Mouse (Mus musculus): ENCODE measurements at regions not wholly inside any gene's neighbourhood (a gene's known extent, or its start where the extent isn't known, plus 50 kb on each side); places are given as distances from the start of the nearest gene placed in this dataset.
"Not testable (repeated sequence)": the region's sequence is repeated elsewhere in the genome, so short reads cannot be mapped to it uniquely, and the experiment has no call there.

DNA sequence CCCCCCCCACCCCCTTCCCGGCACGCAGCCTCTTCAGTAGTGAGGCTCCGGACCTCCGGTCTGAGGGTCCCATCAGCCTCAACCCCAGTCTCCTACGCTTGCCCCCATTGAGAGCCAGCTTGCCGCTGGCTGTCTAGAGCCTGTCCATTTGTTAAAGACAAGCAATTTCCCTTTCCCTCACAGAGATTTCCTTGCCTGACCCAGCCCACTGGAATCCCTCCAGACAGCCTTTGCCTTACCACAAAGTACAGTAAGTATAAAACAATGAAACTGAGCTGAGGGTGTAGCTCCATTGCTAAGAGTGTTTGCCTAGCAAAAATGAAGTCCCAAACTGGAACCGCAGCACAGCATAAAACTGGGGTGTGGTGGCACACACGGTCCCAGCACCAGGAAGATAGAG, 252.4 kb upstream of the Jarid2 start:
- peak; percentile 70 for DNase-seq

DNA sequence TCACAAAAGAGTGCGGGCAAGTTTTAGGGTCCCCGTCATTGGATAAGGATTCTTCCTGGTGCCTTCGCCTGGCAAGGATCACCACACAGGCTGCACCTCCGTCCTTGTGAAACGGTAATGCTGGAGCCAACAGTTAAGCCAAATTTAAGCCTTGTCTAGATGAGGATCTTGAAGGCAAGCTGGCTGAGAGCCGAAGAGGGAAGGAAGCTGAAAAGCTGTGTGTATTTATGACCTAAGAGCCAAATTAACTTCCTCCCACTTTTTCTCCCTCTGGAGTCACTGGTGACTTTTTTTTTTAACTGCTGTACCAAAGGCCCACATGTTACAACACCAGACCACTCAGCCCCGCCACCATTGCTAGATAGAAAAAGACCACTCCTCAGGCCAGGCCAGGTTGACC, 249.1 kb upstream of the Jarid2 start:
- DNase-seq = peak; percentile 41

DNA sequence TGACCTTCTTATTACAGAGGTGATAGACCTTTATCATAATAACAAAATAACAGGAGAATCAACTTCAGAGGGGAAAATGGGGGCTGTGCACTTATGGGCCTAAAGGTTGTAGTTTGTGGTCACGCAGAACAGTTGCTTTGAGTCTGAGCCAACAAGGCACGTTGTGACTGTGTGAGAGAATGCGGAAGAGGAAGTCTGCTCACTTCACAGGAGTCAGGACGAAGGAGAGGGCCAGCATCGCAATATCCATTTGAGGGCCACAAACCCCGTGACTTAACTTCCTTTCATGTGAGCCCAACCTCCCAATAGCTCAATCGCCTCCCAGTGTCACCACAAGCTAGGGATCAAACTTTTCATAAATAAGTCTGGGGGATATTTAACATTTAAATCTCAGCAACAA, 246.6 kb upstream of the Jarid2 start:
- no peak for DNase-seq

DNA sequence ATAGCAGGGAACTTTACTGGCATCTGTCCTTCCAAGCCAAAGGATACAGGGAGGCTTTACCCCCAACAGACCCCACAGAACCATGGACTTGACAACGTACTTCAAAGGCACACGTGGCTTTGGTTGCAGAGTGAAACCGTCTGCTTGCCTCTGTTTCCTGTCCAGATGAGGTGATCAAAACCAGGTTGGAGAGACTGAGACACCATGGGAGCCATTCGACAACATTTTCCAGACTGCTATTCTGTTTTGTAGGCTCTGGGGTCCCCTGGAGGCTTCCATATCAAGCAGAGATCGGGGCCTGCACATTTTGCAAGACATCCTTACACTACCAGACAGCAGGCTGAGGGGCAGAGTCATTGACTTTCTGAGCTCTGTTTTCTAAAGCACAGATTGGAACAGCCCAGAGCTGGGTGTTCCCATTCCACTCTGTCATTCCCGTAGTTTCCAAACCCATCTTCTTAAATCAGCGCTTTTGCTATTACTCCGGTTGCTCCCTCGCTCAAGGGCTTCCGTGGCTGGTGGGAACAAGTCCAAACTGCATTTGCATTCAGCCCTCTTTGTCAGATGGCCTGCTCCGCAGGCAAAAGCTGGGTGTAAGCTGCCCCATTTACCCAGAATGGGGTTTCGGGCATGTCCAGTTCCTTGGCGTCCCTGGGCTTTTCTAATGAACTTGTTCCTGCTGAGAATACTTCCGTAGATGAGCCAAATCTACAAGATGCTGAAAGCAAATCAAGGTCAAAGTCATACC, 244.5 kb upstream of the Jarid2 start:
- no peak for DNase-seq

DNA sequence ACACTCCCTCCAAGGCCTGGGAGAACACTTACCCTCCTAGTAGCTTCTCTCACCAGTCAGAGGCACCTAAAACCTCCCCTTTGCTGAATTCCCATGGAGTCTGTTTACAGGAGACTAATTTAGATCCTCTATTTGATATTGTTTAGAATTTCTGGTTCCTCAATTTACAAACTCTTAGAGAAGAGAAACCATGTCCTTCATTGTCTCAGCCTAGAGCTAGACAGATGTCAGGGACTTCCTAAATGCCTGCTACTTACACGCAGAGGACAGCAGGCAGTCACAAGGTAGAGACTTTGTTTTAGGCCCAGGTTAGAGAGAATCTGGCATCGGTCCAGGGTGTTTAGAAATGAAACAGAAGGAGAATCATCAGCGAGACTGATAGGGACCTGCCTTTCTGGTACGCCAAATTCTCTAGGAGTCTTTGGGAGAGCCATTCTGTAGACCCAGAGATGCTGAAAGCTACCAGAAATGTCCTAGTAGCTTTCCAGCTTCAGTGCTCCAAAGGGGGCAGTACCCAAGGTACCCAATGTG, 238.3 kb upstream of the Jarid2 start:
- DNase-seq = no peak

DNA sequence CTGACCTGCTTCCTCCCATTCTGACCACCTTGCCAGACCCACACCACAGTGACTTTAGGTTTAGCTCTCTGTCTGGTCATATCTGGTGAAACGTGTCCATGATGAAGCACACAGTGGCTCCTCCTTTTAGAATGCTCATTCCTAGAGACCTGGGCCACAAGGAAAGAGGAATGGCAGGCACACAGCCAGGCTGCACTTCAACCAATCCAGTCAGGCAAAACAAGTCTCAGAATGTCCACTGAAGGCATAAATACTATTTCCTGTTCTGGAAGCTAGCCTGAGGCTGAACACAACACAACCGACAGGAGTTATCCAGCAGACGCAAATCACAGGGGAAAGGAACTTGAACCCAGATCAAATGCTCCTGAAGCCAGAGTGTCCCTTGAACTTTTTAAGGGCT, 235.4 kb upstream of the Jarid2 start:
- no peak for DNase-seq

DNA sequence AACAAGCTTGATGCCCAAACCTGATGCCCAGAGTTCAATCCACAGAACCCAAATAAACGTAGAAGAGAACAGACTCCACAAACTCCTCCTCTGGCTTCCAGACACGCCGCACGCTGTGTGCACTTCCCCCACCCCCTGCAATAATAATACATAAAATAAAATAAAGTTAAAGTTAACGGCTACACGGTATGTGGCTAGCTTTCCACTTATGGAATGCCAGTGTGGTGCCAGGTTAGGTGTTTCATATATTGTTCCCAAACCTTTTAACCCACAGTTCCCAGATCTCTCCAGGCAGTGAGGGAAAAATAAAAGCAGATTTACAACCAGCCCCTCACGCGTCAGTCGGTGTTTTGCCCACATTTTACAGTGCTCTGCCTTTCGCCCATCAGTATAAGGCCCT, 233.8 kb upstream of the Jarid2 start:
- DNase-seq = no peak

DNA sequence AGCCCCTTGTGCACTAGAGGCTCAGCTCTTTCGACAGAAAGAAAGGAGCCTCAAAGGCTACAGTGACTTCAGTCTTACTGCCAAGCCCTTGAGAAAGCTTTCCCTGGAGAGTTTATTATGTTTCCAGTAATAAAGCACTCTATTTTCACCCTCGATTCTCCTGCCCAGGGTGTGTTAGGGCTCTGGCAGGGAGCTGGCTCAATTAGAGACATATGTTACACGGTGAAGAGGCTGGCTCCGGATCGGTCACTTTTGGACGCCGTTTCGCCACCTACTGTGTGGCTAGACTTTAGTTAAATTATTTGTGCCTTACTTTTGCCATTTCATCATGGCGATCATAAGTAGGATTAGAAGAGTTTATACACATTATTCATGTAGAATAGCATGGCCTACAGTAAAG, 232.7 kb upstream of the Jarid2 start:
- DNase-seq = no peak

DNA sequence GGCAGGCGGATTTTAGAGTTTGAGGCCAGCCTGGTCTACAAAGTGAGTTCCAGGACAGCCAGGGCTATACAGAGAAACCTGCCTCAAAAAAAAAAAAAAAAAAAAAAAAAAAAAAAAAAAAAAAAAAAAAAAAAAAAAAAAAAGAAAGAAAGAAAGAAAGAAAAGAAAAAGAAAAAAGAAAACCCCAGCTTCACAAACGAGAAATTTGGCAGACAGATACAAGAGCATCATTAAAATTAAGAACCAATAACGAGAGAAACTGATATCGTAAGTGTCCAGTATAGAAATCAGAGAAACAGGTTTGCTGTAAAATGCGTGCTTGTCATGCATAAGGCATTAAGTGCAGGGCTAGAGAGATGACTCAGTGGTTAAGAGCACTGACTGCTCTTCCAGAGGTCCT, 228.4 kb upstream of the Jarid2 start:
- not testable (repeated sequence) for DNase-seq

DNA sequence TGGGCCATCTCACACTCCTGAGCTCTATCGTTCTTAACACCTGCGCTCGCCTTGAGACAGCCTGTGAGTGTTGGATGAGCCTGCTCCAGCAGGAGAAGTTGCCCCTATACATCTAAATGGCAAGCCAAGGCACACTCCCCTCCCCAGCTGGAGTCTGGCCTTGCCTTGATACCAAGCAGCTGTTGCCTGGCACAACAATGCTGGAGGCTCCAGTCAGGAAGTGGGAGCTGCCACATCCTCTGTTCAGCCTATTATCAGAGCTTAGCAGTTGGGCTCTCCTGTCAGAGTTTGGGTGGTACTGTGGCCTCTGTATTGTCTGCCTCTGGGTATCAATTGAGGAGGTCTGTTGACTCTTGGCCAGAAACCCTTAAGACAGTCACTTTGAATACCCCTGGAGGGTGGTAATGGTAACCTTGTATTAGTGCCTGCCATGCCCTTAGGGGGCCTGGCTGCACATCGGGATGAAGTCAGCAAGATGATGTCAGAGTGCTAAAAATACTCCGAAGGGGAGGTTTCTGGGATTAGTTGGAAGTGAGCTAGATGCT, 227.4 kb upstream of the Jarid2 start:
- DNase-seq = peak; percentile 44

DNA sequence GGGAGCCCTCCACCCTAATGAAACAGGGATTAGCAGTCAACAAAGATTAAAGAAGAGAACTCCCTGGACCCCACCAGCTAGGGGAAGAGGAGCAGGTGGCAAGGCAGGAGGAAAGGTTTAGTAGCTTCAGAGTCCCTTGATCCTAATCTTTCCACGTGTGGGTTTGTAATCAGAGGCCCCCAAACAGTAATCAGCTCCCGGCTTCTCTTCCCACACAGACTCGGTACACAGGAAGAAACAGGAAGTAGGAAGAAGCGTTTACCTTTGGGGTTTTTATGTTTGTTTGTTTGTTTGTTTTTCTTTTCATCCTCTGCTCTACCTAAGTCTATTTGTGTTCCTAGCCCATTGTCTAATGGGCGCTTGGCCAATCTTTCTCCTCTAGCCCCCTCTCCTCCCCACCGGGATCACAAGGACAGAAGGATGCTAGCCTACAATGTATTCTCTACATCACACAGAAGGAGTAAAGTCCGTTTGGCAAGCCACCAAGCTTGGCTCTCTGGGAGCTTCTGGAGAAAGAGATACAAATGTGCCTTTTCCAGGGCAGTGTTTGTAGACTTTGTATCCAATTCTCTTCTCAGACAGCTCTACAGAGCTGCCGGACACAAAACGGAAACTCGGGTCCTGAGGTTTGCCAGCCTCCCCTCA, 226.5 kb upstream of the Jarid2 start:
- peak; percentile 36 for DNase-seq

DNA sequence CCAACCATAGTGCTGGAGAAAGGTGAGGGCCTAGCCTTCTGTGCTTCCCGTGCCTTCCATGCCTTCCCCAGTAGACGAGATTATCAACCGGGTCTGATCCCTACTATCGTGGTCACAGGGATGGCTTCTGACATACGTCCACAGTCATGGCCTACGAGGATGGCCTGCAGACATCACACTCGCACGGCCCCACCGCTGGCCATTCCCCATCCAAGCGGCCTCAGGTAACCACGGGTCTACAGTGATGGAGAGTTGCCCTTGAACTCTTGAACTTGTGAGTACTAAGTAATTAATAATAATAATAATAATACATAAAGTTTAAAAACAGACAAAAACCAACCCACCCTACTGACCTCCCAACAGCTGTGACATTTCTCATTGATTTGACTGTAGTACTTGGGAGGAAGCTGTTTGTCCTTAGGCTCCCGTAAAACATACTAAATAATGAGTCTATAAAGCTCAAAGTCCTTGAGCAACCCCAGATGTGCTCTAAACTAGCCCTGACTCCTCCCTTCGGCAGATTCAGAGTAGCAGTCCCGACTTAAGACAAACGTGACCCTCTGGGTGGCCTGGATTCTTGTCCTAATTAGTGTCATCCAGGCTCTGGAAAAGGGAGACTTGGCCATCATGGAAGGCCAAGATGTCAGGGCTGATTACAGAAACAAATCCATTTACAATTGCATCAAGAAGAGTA, 225.9 kb upstream of the Jarid2 start:
- DNase-seq = no peak

DNA sequence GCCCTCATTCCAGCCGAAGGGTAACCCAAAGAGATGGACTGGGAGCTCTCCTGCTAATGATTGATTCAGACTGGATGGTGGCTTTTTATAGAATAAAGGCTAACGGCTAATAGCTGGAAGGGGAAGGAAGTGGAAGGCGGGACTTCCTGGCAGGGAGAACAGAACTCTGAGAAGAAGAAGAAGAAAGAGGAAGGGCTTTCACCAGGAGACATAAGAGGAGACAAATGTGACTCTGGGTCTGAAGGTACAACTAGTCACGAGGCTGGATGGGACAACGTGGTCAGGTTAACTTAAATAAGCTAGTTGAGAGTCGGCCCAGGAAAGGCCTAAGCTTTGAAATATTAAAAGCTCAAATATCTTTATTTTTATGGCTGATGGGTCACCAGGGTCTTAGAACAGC, 224.8 kb upstream of the Jarid2 start:
- DNase-seq = peak; percentile 14

DNA sequence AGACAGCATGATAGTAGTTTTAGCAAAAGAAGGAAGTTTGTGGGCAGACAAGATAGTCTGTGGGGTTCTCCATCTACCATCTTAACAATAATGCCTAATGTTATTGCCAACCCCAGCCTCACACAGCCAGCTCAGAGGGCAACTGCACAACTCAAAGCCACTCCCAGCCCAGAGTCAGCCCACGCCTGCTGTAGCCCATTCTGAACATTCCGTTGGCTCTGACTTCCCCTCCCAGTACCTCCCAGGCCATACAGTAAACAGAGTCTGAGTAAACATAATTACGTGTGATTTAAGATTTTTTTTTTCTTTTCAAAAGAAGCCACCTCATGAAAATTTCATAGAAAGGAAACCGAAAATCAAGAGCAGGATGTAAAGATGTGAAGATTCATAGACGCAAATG, 222.3 kb upstream of the Jarid2 start:
- peak; percentile 25 for DNase-seq

DNA sequence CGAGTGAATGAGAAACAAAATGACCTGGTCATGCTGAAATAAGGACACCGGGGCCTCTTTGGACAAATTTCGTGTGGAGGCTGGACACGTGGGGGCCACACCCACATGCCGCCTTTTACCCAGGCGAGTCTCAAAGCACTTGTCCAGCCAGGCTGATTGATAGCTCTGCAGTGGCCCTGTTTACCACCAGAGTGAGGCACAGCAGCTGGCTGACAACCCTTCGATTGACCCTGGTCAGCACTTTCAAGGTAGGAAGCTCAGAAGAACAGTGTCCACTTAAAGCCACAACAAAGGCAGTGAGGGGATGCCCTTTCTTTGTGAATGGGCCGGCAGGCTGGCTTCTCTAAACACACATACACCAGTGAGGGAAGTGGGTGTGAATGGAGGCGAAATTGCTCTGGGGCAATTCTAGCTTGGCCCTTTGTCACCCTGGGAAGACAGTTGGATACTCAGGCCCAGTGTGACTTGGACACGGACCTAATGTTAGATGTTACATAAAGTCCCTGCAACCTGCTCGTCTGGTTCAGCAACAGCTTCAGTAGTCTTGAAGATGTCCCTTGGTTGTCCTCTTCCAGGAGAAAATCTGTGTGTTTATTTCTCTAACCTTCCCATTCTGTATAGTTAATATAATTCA, 219.6 kb upstream of the Jarid2 start:
- DNase-seq = no peak

DNA sequence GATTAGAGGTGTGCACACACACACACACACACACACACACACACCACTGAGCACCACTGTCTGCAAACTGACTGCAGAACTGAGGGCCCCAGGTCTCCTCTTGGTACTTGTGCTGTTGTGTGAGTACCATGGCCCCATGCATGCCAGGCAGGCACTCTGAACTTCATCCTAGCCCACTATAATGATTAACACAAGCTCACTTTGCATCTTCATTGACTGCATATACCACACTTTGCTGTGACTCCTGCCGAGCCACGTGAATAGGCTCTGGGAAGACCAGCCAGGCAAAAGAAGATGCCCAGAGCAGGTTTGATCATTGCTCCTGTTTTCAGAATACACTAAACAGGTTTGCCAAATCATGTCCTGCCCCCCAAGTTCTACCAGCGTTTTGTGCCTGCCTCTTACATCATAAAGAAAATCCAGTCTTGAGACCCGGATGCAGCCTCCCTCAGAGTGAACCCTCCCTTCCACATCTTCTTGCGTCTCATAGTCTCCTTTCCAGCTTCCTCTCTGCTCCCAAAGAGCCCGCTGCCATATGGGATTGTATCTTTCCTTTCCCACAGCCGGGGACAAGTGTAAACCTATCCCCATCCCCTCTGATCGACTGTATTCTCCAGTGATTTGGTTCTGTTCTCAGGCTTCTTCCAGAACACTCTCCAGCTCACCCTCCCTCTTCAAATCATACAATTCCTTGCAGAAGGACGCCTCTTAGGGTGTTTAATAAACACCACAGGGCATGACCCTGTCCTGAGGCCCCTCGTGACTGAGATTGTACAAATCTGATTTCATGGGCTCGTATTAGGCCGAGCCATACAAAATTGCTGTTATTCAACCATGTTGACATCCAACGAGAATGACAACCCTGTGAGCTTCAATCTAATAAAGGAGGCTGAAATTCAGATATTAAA, 215.6 kb upstream of the Jarid2 start:
- DNase-seq = no peak

DNA sequence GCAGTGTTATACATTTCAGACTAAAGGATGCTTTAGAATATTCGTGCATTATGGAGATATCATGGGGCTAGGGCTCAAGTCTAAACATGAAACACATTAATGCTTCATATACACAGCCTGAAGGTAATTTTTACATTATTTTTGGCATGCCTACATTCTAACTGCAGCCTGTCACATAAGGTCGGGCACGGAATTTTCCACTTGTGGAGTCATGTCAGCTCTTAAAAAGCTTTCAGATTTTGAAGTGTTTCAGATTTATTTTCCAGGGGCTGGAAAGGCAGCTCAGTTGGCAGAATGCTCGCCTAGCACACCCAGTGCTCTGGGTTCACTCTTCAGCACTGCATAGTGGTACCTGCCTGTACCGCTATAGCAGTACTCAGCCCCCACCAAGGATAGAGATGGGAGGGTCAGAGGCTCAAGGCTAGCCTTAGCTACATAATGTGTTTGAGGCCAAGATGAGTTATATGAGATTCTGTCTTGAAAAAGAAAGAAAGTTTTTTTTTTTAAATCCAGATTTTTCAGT, 214.6 kb upstream of the Jarid2 start:
- DNase-seq = no peak

DNA sequence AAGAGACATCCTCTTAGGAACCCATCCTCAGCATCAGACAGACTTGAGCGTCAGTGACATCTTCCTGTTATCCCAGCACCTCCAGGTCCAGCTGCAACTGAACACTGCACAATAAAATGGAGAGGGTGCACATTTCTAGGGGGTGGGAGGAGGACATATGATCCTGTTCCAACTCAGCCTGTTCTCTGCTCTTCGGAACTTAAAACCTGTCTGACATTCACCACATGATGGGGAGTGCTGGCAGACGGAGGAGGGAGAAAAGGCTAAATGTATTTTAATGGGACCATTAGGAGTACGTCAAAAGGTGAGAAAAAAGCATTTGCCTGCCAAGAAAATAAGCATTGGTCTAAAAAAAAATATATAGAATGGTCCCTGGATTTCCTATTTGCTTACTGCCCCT, 212.4 kb upstream of the Jarid2 start:
- no peak for DNase-seq

DNA sequence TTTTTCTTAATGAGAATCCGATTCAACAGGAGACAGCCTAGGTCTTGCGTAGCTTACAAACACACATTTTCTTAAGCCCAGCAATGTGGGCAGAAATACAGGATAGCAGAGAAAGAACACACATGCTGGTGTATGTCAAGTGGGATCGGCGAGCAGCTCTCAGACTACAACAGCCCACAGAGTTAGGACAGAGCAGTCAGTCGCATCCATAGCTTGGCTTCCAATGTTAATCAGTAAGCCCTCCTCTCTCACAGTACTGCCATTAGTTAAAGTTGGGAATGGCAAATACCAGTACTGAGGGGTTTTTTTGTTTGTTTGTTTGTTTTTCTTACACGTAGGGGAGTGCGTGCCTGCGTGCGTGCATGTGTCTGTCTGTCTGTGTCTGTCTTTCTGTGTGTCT, 212.0 kb upstream of the Jarid2 start:
- DNase-seq = no peak

DNA sequence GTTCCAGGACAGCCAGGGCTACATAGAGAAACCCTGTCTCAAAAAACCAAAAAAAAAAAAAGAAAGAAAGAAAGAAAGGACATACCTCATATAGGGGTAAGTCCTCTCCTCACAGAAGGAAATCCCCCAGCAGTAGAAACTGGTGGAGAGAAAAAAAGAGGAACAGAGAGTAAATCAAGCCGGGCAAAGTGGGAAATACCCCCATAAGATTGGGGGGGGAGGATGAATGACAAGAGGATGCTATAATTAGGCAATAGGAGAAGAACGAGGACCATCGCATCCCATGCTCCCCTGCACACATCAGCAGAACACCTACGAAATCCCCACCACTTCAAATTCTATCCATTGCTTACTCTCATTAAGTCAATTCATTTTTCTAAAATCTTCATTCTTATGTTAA, 211.1 kb upstream of the Jarid2 start:
- no peak for DNase-seq

DNA sequence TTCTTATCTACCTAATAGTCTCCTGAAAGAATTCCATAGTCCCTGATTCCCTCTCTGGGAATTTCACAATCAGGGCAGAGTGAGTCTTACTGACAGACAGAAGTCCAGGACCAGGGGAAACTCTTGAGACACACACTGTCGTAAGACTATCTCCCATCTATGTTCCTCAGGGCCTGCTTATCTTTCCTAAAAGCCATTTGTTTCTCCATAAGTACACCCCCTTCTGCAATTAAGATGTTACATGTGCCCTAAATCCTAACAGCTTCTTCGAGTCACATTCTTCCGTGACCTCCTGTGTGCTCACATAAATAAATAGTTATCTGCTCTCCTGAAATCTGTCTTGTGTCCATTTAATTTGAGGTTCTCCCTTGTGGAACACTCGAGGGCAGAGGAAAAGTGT, 205.8 kb upstream of the Jarid2 start:
- no peak for DNase-seq
